Mouse (Mus musculus) heart, embryonic 14.5 days (tissue): Measurements from ENCODE around the gene Cd93. TPM values are rescaled to one million over a fixed set of nuclear protein-coding genes. Genes with fewer than 3 reads are reported as not detected.

Experiments
- ATAC-seq: fragments of 200-750 bp; cut with Nextera tagmentation; 2 replicates; pipeline ENCODE4 v1.8.0; 2017; ENCODE audit warnings: low read depth, moderate TSS enrichment; ENCODE audit not compliant: insufficient number of reproducible peaks, insufficient read depth, low FRiP score
- H3K27ac ChIP-seq, 2 experiments: fragments of 200-500 bp in 1 of 2; fragments of 300-500 bp in 1 of 2; sonication (generic) in 1 of 2; replicated peaks in 1 of 2; 2 replicates each; pipeline ENCODE4 v1.5.1; 2012 to 2014; ENCODE audit warnings: low read depth in 2 of 2, low read length in 2 of 2, control low read depth in 1 of 2, mild to moderate bottlenecking in 1 of 2, mixed read lengths in 1 of 2; ENCODE audit not compliant: control insufficient read depth in 1 of 2, insufficient read depth in 1 of 2
- H3K27me3 ChIP-seq: fragments of 300-500 bp; sonication (generic); 2 replicates; pipeline ENCODE4 v1.6.1; 2014; ENCODE audit warnings: mild to moderate bottlenecking, low read length, control low read depth; ENCODE audit not compliant: control insufficient read depth, insufficient read depth
- H3K36me3 ChIP-seq: fragments of 300-500 bp; sonication (generic); 2 replicates; pipeline ENCODE4 v1.6.1; 2014; ENCODE audit warnings: mild to moderate bottlenecking, control low read depth, low read length, mixed read lengths; ENCODE audit not compliant: control insufficient read depth, insufficient read depth
- H3K4me1 ChIP-seq, 2 experiments: fragments of 200-500 bp in 1 of 2; fragments of 300-500 bp in 1 of 2; sonication (generic) in 1 of 2; 2 replicates each; pipeline ENCODE4 v1.6.1; 2012 to 2014; ENCODE audit warnings: low read length in 2 of 2, control low read depth in 1 of 2, mixed read lengths in 1 of 2; ENCODE audit not compliant: control insufficient read depth in 2 of 2, insufficient read depth in 2 of 2
- H3K4me2 ChIP-seq: fragments of 300-500 bp; sonication (generic); 2 replicates; pipeline ENCODE4 v1.6.1; 2014; ENCODE audit warnings: mild to moderate bottlenecking, low read length
- H3K4me3 ChIP-seq, 2 experiments: fragments of 200-500 bp in 1 of 2; fragments of 300-500 bp in 1 of 2; sonication (generic) in 1 of 2; 2 replicates each; pipeline ENCODE4 v1.5.1; 2012 to 2014; ENCODE audit warnings: low read length in 2 of 2, mild to moderate bottlenecking in 2 of 2, control low read depth in 1 of 2, low read depth in 1 of 2, moderate library complexity in 1 of 2; ENCODE audit not compliant: control insufficient read depth in 1 of 2, insufficient read depth in 1 of 2
- H3K9ac ChIP-seq: fragments of 300-500 bp; sonication (generic); 2 replicates; pipeline ENCODE4 v1.6.1; 2014; ENCODE audit warnings: mild to moderate bottlenecking, low read length
- H3K9me3 ChIP-seq: fragments of 300-500 bp; sonication (generic); 2 replicates; pipeline ENCODE4 v1.6.1; 2016; ENCODE audit warnings: low read length, control low read depth; ENCODE audit not compliant: control insufficient read depth
- WGBS: fragments of 180-500 bp; shearing (Covaris S2); extraction: QIAGEN DNeasy Blood & Tissue Kit; methylation state at CpG from one replicate; pipeline ENCODE4 v1.1.7; 2014; 5-methylcytosine and 5-hydroxymethylcytosine counted together
- polyA plus RNA-seq: library from polyadenylated mRNA; unstranded; fragments of >200 nt; fragmentation: Nextera tagmentation; extraction: Ambion mirVana; gene quantifications from 2 replicates; pipeline ENCODE4 v1.2.1, GENCODE M21; 2014

The Cd93 gene
- polyA plus RNA-seq, 1 experiment from 2014 or later, result 32.0 TPM

- WGBS, result 81% methylated on average over 3 of the region's 3 CpGs
- Histone ChIP-seq H3K4me3 (no peak overlapping the region), H3K4me2 (no peak overlapping the region), H3K4me1 (no peaks in the 10 kb centered on the region), H3K27ac (no peak overlapping the region), H3K36me3 (no peaks in the 10 kb centered on the region), H3K9me3 (no peaks in the 10 kb centered on the region), H3K27me3 (no peaks in the 10 kb centered on the region), H3K9ac (no peak overlapping the region)
- no peak for ATAC-seq
Observed at GRCm38 (mm10) chr2:148427553-148427952, 15.8 kb downstream of the Cd93 start.

GRCm38 (mm10) chr2:148425709-148426382 lies 17.5 kb downstream of the Cd93 start:
- H3K9me3 ChIP-seq, result no peaks in the 10 kb centered on the region
- H3K4me1 ChIP-seq, result no peaks in the 10 kb centered on the region
- no peak for ATAC-seq
- no peak overlapping the region for H3K9ac ChIP-seq
- H3K27ac ChIP-seq, result no peak overlapping the region
- no peaks in the 10 kb centered on the region for H3K27me3 ChIP-seq
- H3K4me2 ChIP-seq, result no peak overlapping the region
- no peaks in the 10 kb centered on the region for H3K36me3 ChIP-seq
- WGBS, result 72% methylated on average over 5 of the region's 5 CpGs
- no peak overlapping the region for H3K4me3 ChIP-seq

- Histone ChIP-seq H3K27ac (no peak overlapping the region), H3K4me3 (no peak overlapping the region), H3K9me3 (no peaks in the 10 kb centered on the region), H3K9ac (no peak overlapping the region), H3K4me2 (no peak overlapping the region), H3K4me1 (no peaks in the 10 kb centered on the region), H3K36me3 (no peaks in the 10 kb centered on the region), H3K27me3 (no peaks in the 10 kb centered on the region)
- ATAC-seq, result no peak
- WGBS, result 71% methylated on average over 1 of the region's 1 CpGs
Observed at GRCm38 (mm10) chr2:148421706-148422105, 21.7 kb downstream of the Cd93 start.

GRCm38 (mm10) chr2:148421112-148421511 lies 22.3 kb downstream of the Cd93 start:
- WGBS, result 43% methylated on average over 1 of the region's 1 CpGs
- no peak overlapping the region for H3K9ac ChIP-seq
- H3K4me2 ChIP-seq, result no peak overlapping the region
- no peaks in the 10 kb centered on the region for H3K9me3 ChIP-seq
- H3K36me3 ChIP-seq, result no peaks in the 10 kb centered on the region
- no peaks in the 10 kb centered on the region for H3K27me3 ChIP-seq
- no peaks in the 10 kb centered on the region for H3K4me1 ChIP-seq
- no peak overlapping the region for H3K27ac ChIP-seq
- no peak for ATAC-seq
- H3K4me3 ChIP-seq, result no peak overlapping the region

- Histone ChIP-seq H3K9ac (no peak overlapping the region), H3K4me2 (no peak overlapping the region), H3K27ac (no peak overlapping the region), H3K36me3 (no peaks in the 10 kb centered on the region), H3K4me1 (no peaks in the 10 kb centered on the region), H3K27me3 (no peaks in the 10 kb centered on the region), H3K9me3 (no peaks in the 10 kb centered on the region), H3K4me3 (no peak overlapping the region)
- WGBS, result 79% methylated on average over 2 of the region's 2 CpGs
- ATAC-seq, result no peak
Observed at GRCm38 (mm10) chr2:148419776-148420175, 23.6 kb downstream of the Cd93 start.

- no peaks in the 10 kb centered on the region for H3K36me3 ChIP-seq
- WGBS, result 57% methylated on average over 3 of the region's 3 CpGs
- no peak for ATAC-seq
- H3K4me2 ChIP-seq, result no peak overlapping the region
- no peak overlapping the region for H3K9ac ChIP-seq
- H3K4me1 ChIP-seq, result no peaks in the 10 kb centered on the region
- H3K27me3 ChIP-seq, result no peaks in the 10 kb centered on the region
- no peak overlapping the region for H3K4me3 ChIP-seq
- H3K27ac ChIP-seq, result no peak overlapping the region
- H3K9me3 ChIP-seq, result no peaks in the 10 kb centered on the region
Observed at GRCm38 (mm10) chr2:148419151-148419550, 24.2 kb downstream of the Cd93 start.

- H3K9me3 ChIP-seq, result no peaks in the 10 kb centered on the region
- peaks cover 25% of the 10 kb centered on the region for H3K27me3 ChIP-seq
- WGBS, result 87% methylated on average over 1 of the region's 1 CpGs
- H3K4me2 ChIP-seq, result no peak overlapping the region
- no peak overlapping the region for H3K4me3 ChIP-seq
- ATAC-seq, result no peak
- no peak overlapping the region for H3K9ac ChIP-seq
- H3K36me3 ChIP-seq, result no peaks in the 10 kb centered on the region
- H3K27ac ChIP-seq, result no peak overlapping the region
- peaks cover 8 to 15% of the 10 kb centered on the region in 2 experiments; a peak in 3 of 4 replicates for H3K4me1 ChIP-seq
Observed at GRCm38 (mm10) chr2:148409821-148410220, 33.5 kb downstream of the Cd93 start.

- WGBS, result 25% methylated on average over 9 of the region's 9 CpGs
- Histone ChIP-seq H3K36me3 (no peaks in the 10 kb centered on the region), H3K9me3 (no peaks in the 10 kb centered on the region), H3K4me3 (no peak overlapping the region), H3K4me2 (peak overlapping the region; percentile 93; the same call in 1 of the 2 replicates), H3K4me1 (peaks cover 8 to 15% of the 10 kb centered on the region in 2 experiments; a peak in 3 of 4 replicates), H3K9ac (no peak overlapping the region), H3K27me3 (peaks cover 28% of the 10 kb centered on the region), H3K27ac (no peak overlapping the region)
- peak; percentile 59; the same call in 1 of the 2 replicates for ATAC-seq
Observed at GRCm38 (mm10) chr2:148409141-148409540, 34.2 kb downstream of the Cd93 start.
